Comparison of ENCODE assay signal across 10 mouse cellular contexts in the genomic region with DNA sequence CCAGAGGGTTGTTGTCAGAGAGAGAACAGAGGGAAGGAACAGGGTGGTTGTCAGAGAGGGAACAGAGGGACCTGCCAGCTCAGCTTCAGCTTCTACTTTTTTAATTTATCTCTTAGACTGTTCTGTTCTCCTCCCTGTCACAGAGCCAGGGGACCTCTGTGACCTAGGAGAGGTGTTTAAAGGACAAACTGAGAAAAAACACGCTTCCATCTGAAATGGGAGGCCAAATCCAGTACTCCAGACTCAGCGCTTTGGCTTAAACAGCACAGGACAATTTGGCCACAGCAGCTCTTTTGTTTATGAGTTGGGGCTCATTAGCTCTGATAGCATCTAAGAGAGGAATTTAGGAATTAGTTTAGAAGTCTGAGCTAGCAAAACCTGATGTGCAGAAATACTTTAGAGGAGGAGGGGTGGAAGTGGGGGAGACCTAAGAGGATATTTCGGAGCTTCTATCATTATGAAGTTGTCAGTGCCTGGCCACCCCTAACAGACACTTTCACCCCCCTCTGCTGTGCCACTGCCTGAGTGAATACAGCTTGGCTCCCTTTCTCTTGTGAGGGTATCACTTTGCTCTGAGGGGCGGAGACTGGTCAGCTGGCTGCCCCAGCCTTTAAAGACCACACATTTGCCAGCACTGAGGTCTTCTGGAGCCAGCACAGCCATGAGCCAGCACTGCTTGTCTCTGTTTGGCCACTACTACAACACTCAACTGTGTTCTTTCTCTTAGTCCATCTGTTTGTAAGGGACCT. TPM values are rescaled to one million over a fixed set of nuclear protein-coding genes. Genes with fewer than 3 reads are reported as not detected.
DNase-seq lines count a peak whose midpoint lies in the region; ATAC-seq lines count a peak whose summit lies in the region.
"Had no signal": no experiment of that assay in that cellular context is flagged by ENCODE, and none has a peak within 500 bp of the region (broad histone marks: within the 10 kb centered on the region; RNA-seq: fewer than 3 reads in every experiment).

No protein-coding gene starts in this region.

- no peak overlapping the region for H3K9ac ChIP-seq in limb, embryonic 13.5 days
- H3K9ac ChIP-seq in embryonic facial prominence, embryonic 11.5 days (replicated peaks; ENCODE audit: low read length) = no peak overlapping the region
- H3K9ac ChIP-seq: embryonic facial prominence, embryonic 13.5 days; liver, embryonic 13.5 days had no signal

- DNase-seq in limb, embryonic 10.5 days (ENCODE audit: low spot score) = no peak
- DNase-seq in embryonic facial prominence, embryonic 11.5 days (ENCODE audit: low spot score) = peak; percentile 19
- DNase-seq in heart, adult 18-20 months = peak; percentile 66 to 84
- peak; percentile 2 for DNase-seq in lung, postnatal 14 days
- DNase-seq in urinary bladder, postnatal 36 days (ENCODE audit: low spot score in 2 of 2) = no peak
- no peak for DNase-seq in thymus, postnatal 25 days
- DNase-seq in adipocyte (ENCODE audit: low spot score) = no peak
- DNase-seq: liver, embryonic 13.5 days had no signal

- ATAC-seq in limb, embryonic 13.5 days (ENCODE audit: low FRiP score, low read depth) = peak; percentile 8; the same call in 1 of the 2 replicates
- peak; percentile 65; the same call in 1 of the 2 replicates for ATAC-seq in embryonic facial prominence, embryonic 11.5 days (replicated peaks; ENCODE audit: insufficient number of reproducible peaks, low FRiP score, low TSS enrichment, low read depth)

- H3K36me3 ChIP-seq in limb, embryonic 13.5 days = no peaks in the 10 kb centered on the region
- no peaks in the 10 kb centered on the region for H3K36me3 ChIP-seq in limb, embryonic 10.5 days
- H3K36me3 ChIP-seq in embryonic facial prominence, embryonic 11.5 days (replicated peaks; ENCODE audit: control insufficient read depth, insufficient read depth, low read depth, low read length) = no peaks in the 10 kb centered on the region
- H3K36me3 ChIP-seq: embryonic facial prominence, embryonic 13.5 days; liver, embryonic 13.5 days had no signal

- 8% methylated on average over 4 of the region's 4 CpGs for whole genome bisulfite sequencing in limb, embryonic 13.5 days
- 19% methylated on average over 4 of the region's 4 CpGs for WGBS in limb, embryonic 10.5 days
- 30% methylated on average over 4 of the region's 4 CpGs for WGBS in embryonic facial prominence, embryonic 11.5 days

- no peak overlapping the region for H3K4me2 ChIP-seq in limb, embryonic 13.5 days (replicated peaks)
- no peak overlapping the region for H3K4me2 ChIP-seq in embryonic facial prominence, embryonic 11.5 days (ENCODE audit: low read depth, low read length)
- H3K4me2 ChIP-seq: embryonic facial prominence, embryonic 13.5 days; liver, embryonic 13.5 days had no signal

- peaks cover 8% of the 10 kb centered on the region; the same call in 1 of the 2 replicates for H3K4me1 ChIP-seq in limb, embryonic 13.5 days
- peaks cover 12% of the 10 kb centered on the region for H3K4me1 ChIP-seq in limb, embryonic 10.5 days
- H3K4me1 ChIP-seq in embryonic facial prominence, embryonic 11.5 days (ENCODE audit: control insufficient read depth, insufficient read depth, low read length) = no peaks in the 10 kb centered on the region
- H3K4me1 ChIP-seq: embryonic facial prominence, embryonic 13.5 days; liver, embryonic 13.5 days had no signal

- no peak overlapping the region for H3K27ac ChIP-seq in limb, embryonic 13.5 days
- H3K27ac ChIP-seq in limb, embryonic 10.5 days = no peak overlapping the region
- no peak overlapping the region for H3K27ac ChIP-seq in embryonic facial prominence, embryonic 11.5 days (replicated peaks; ENCODE audit: low read depth, low read length)
- H3K27ac ChIP-seq: embryonic facial prominence, embryonic 13.5 days; liver, embryonic 13.5 days had no signal

- no peaks in the 10 kb centered on the region for H3K9me3 ChIP-seq in limb, embryonic 13.5 days
- H3K9me3 ChIP-seq in limb, embryonic 10.5 days (replicated peaks) = no peaks in the 10 kb centered on the region
- H3K9me3 ChIP-seq in embryonic facial prominence, embryonic 11.5 days (replicated peaks; ENCODE audit: control insufficient read depth, low read length) = no peaks in the 10 kb centered on the region
- H3K9me3 ChIP-seq: embryonic facial prominence, embryonic 13.5 days; liver, embryonic 13.5 days had no signal

- no peaks in the 10 kb centered on the region for H3K27me3 ChIP-seq in limb, embryonic 13.5 days
- H3K27me3 ChIP-seq in limb, embryonic 10.5 days (ENCODE audit: low read depth, poor library complexity, severe bottlenecking) = no peaks in the 10 kb centered on the region
- H3K27me3 ChIP-seq in embryonic facial prominence, embryonic 11.5 days (ENCODE audit: control insufficient read depth, insufficient read depth, low read length) = no peaks in the 10 kb centered on the region
- H3K27me3 ChIP-seq: embryonic facial prominence, embryonic 13.5 days; liver, embryonic 13.5 days had no signal

- no peak overlapping the region for H3K4me3 ChIP-seq in limb, embryonic 13.5 days
- no peak overlapping the region for H3K4me3 ChIP-seq in limb, embryonic 10.5 days
- H3K4me3 ChIP-seq in embryonic facial prominence, embryonic 11.5 days (ENCODE audit: low read depth, low read length) = no peak overlapping the region
- H3K4me3 ChIP-seq: embryonic facial prominence, embryonic 13.5 days; liver, embryonic 13.5 days had no signal

RNA-seq across cellular contexts. Expression of gene Pkp2, which starts 40.4 kb away (rescaled TPM):
- 1.5 and 1.7 TPM in 2 replicates for polyA plus RNA-seq in limb, embryonic 13.5 days (2015; fragmentation: Nextera tagmentation; extraction: Ambion mirVana)
- polyA plus RNA-seq in limb, embryonic 10.5 days (2016; fragmentation: Nextera tagmentation; extraction: Ambion mirVana) = 1.5 and 2.6 TPM in 2 replicates
- polyA plus RNA-seq in embryonic facial prominence, embryonic 11.5 days (2014; fragmentation: Nextera tagmentation; extraction: Ambion mirVana) = 5.1 TPM in 2 replicates
- 100 to 1,000 TPM; 139 to 143 TPM for total RNA-seq in heart, adult 18-20 months (2021)

RNA-seq across cellular contexts. Expression of gene Yars2, which starts 49.3 kb away (rescaled TPM):
- 35.8 and 36.1 TPM in 2 replicates for polyA plus RNA-seq in limb, embryonic 13.5 days (2015; fragmentation: Nextera tagmentation; extraction: Ambion mirVana)
- polyA plus RNA-seq in limb, embryonic 10.5 days (2016; fragmentation: Nextera tagmentation; extraction: Ambion mirVana) = 48.7 and 51.5 TPM in 2 replicates
- 41.6 and 47.8 TPM in 2 replicates for polyA plus RNA-seq in embryonic facial prominence, embryonic 11.5 days (2014; fragmentation: Nextera tagmentation; extraction: Ambion mirVana)
- 10 to 100 TPM; 38.7 to 44.5 TPM for total RNA-seq in heart, adult 18-20 months (2021)

Comparison
In these comparisons a context has a peak if more than half of its experiments do, and no peak if none do; other contexts are left out.
1. DNase-seq: peak in embryonic facial prominence, embryonic 11.5 days (single experiment), heart, adult 18-20 months (2 of 2) and lung, postnatal 14 days (single experiment); none in limb, embryonic 10.5 days (single experiment), urinary bladder, postnatal 36 days (0 of 2), thymus, postnatal 25 days (single experiment) and adipocyte (single experiment).